Mouse (Mus musculus): Measurements from ENCODE around the gene Fars2. TPM values are rescaled to one million over a fixed set of nuclear protein-coding genes. Genes with fewer than 3 reads are reported as not detected.

Gene Fars2
- polyA plus RNA-seq, 1 experiment from 2014 or later = 28.9 TPM

DNA sequence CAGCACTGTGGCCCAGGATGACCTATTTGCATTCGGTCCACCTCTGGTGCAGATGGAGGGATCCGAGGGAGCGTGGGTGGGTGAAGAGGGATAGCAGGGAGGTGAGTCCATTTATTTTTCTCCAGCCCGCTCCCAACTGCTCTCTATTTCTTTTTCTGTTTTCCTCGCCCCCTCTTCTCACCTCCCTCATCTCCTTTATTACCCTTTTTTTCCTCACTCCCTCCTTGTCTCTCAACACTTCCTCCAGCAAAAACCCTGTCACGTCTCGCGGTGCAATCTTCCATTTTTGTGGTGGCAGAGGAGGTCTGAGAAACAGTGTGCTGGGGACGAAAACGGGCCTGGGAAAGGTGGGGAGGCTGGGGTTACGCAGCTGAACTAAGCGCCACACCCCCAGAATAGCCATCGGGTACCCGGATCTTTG lies 613.1 kb downstream of the Fars2 start:
- peaks cover 80% of the 10 kb centered on the region for H3K27me3 ChIP-seq

DNA sequence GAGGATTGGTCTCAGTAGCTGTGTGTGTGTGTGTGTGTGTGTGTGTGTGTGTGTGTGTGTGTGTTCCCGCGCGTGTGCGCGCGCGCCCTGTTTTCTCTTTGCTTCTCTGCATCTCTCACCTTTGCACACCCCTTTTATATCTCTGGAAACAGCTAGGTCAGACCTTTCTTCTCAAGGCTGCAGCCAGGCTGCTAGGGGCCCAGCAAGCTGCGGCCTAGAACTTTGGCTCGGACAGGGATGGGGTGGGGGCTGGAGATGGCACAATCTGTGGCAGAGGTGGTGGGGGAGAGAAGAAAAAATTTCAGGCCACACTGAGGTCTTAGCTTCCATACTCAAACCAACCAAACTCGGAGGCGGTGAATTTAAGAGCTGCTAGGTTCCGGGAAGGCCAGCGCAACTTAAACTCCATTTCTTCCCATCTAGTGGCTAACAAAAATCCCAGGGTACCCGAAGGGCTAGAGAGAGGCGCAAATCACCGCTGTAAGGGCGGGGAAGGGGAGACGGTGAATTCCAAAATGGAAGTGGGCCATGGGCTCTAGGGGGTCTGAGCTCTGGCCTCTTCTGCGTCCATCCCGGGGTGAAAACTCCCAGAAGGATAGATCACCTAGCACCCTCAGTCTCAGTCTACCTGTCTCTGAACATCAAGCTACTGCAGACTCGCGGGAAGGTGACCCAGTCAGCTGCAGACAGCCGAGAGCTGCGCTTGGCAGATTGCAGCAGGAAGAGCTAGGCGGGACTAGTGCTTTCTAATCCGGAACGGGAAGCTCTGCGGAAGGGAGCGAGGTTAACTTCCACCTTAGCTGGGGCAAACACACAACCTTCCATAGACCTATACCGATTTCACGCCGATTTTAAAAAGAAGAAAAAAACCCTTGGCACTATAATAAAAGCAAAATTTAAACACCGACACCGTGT lies 614.1 kb downstream of the Fars2 start:
- H3K4me1 ChIP-seq (replicated peaks) = peaks cover 45% of the 10 kb centered on the region
- WGBS = 2% methylated on average over 34 of the region's 34 CpGs

More for the DNA sequence above, 613.1 kb downstream of the Fars2 start:
- H3K27ac ChIP-seq (replicated peaks) = peak overlapping the region; percentile 97
- no peaks in the 10 kb centered on the region for H3K36me3 ChIP-seq
- H3K4me2 ChIP-seq = peak overlapping the region; percentile 72
- peaks cover 43% of the 10 kb centered on the region for H3K4me1 ChIP-seq (replicated peaks)
- ATAC-seq (ENCODE audit: low read depth) = no peak
- H3K4me3 ChIP-seq = peak overlapping the region; percentile 54
- 4% methylated on average over 14 of the region's 14 CpGs for WGBS
- H3K9me3 ChIP-seq = no peaks in the 10 kb centered on the region
- H3K9ac ChIP-seq = peak overlapping the region; percentile 87

DNA sequence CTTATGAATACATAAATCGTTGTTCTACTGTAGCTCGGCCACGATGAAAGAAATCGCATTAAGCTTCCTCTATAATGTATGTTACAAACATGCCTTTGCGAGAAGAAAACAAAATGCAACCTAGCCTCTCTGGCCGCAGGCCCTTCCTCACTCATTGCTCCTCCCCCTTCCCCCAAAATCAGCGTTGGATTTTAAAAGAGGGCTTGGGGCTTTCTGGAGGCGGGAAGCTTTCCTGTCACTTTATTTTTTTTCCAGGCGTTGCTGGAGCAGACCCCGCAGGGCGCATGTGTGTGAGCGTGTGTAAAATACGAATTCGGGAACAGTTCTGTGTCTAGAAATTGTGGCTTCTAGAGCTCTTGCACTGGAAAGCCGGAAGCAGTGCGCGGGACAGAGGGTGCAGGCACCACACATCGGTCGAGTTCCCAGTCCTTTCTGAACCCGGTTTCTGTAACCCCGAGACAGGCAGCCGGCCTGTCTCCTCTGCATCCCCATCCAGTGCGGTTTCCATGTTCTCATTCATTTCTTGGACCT lies 614.8 kb downstream of the Fars2 start:
- H3K36me3 ChIP-seq = no peaks in the 10 kb centered on the region
- peak overlapping the region; percentile 97 for H3K27ac ChIP-seq (replicated peaks)
- H3K4me1 ChIP-seq (replicated peaks) = peaks cover 42% of the 10 kb centered on the region
- no peak for ATAC-seq (ENCODE audit: low read depth)
- peak overlapping the region; percentile 87 for H3K9ac ChIP-seq
- peak overlapping the region; percentile 54 for H3K4me3 ChIP-seq
- peak overlapping the region; percentile 72 for H3K4me2 ChIP-seq
- WGBS = under 1% methylated on average over 23 of the region's 23 CpGs
- peaks cover 80% of the 10 kb centered on the region for H3K27me3 ChIP-seq
- no peaks in the 10 kb centered on the region for H3K9me3 ChIP-seq

More for the DNA sequence above, 614.1 kb downstream of the Fars2 start:
- no peaks in the 10 kb centered on the region for H3K36me3 ChIP-seq
- H3K9ac ChIP-seq = peak overlapping the region; percentile 87
- no peak for ATAC-seq (ENCODE audit: low read depth)
- peak overlapping the region; percentile 72 for H3K4me2 ChIP-seq
- H3K9me3 ChIP-seq = no peaks in the 10 kb centered on the region
- H3K27ac ChIP-seq (replicated peaks) = peak overlapping the region; percentile 97
- H3K4me3 ChIP-seq = peak overlapping the region; percentile 54
- H3K27me3 ChIP-seq = peaks cover 80% of the 10 kb centered on the region

DNA sequence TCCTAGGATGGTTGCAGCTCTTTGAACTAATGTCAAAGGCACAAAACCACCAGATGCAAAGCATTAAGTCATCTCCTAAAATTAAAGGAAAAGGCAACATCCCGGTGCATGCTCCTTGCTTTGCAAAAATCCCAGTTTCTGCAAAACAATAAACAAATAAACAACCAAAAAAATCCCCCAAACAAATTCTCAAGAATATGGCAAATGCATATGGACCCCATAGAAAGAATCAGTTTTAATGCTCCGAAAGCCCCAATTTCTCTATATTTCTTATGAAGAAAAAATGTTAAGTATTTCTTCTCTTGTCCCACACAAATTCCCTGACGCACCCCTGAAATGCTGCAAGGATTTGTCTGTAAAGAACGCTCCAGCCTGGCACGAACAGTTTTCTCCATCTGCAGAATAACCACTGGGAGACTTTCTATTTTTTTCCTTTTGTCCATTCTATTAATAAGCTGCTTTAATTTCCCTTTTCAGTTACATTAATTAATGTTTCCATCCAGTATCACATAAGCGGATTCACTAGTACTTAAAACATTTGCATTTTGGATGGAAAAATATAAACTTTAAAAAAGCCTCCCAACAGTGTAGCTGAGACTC lies 615.8 kb downstream of the Fars2 start:
- Histone ChIP-seq H3K27ac (replicated peaks) (peak overlapping the region; percentile 97), H3K4me1 (replicated peaks) (peaks cover 37% of the 10 kb centered on the region), H3K4me2 (peak overlapping the region; percentile 72), H3K27me3 (peaks cover 80% of the 10 kb centered on the region), H3K9ac (peak overlapping the region; percentile 87), H3K4me3 (peak overlapping the region; percentile 54), H3K36me3 (no peaks in the 10 kb centered on the region), H3K9me3 (no peaks in the 10 kb centered on the region)
- WGBS = 4% methylated on average over 6 of the region's 6 CpGs
- ATAC-seq (ENCODE audit: low read depth) = no peak

DNA sequence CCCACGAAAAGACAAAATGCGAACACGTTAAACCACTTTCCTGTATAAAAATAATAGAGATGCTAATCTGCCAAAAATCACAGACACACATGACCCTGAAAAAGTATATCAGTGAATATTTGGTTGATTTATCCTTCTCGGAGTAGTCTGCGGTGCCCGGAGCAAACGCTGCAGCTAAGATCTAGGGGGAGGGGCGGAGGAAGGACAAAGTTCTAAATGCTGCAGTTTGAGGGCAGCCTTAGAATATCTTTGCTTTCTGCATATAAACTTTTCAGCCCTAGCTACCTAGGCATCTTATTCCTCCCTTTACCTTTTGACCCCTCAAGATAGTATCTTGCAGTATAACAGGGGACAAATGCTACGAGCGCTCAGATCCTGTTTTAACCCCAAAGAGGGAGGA lies 616.4 kb downstream of the Fars2 start:
- WGBS = 1% methylated on average over 10 of the region's 10 CpGs
- Histone ChIP-seq H3K9ac (peak overlapping the region; percentile 87), H3K36me3 (no peaks in the 10 kb centered on the region), H3K4me1 (replicated peaks) (peaks cover 33% of the 10 kb centered on the region), H3K27me3 (peaks cover 74% of the 10 kb centered on the region), H3K9me3 (no peaks in the 10 kb centered on the region), H3K4me2 (peak overlapping the region; percentile 72), H3K27ac (replicated peaks) (peak overlapping the region; percentile 97), H3K4me3 (peak overlapping the region; percentile 54)
- ATAC-seq (ENCODE audit: low read depth) = no peak

DNA sequence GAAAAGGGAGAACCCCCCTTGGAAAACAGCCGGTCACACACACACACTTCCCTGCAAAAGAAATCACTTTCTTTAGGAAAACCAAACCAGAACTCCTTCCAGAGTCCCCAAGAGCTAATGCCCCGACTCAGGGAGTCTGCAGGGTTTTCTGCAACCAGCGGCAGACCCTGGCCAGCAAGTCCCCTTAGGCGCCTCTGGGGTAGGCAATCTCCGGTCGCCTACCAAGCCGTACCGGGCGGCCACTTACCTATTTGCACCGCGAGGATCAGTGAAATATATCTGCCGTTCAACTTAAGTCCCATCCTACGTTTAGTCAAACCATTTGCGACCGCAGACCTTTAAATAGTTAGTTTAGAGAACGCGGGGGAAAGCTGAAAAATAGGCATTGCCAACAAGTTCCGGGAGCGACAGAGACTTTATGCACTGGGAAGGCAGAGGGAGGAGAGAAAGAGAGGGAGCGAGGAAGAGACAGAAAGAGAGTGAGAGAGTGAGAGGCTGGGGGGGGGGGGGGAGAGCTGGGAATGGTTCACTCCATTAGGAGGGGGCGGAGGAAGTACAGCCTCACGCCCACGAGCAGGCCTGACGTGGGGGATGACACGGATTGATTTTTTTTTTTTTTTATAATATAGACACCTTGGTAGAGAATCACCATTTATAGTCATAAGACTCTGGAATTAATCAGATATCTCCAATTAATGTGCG lies 616.9 kb downstream of the Fars2 start:
- H3K27ac ChIP-seq (replicated peaks) = peak overlapping the region; percentile 97
- WGBS = under 1% methylated on average over 26 of the region's 26 CpGs

DNA sequence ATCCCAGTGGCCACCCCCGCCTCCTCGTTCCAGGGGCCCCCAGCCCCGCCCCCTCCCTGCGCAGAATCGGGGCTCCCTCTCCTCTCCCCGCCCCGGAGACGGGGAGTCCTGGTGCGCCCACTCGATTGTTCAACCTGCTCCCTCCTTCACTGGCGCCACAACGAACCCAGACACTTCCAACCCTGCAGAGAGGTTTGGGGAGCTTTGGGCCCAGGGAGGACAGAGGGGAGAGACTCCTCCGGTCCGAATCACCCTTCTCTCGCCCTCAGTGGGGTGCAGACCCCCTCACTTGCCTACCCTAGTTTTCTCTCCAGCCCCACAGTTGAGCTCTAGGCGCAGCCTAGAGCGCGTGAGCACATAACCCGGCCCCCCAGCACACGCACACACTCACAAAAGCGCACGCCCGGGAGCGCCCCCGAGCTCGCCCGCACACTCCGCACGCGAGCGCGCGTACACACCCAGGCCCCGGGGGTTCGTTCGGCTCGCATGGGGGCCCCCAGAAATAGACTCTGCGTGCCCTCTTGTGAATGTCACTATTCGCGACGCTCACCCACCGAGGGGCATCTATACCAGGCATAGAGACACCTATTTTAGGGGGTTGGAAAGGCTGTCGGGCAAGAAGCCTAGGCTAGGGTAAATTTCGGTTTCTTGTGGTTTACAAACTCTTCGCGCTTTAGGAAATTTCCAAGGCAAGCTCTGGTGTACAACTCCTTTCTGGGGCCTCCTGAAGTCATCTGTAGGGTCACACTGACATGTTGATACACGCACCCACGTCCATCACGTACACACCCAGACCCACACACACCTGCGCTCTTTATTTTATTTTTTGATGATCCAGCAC lies 617.7 kb downstream of the Fars2 start, which contains the start of gene Nrn1:
Gene Nrn1, minus strand, starts transcription at position 401 of the 841 bp plus-strand sequence.
- Histone ChIP-seq H3K9me3 (no peaks in the 10 kb centered on the region), H3K9ac (peak within 1 kb of the TSS; percentile 87), H3K4me2 (peak within 1 kb of the TSS; percentile 72), H3K4me3 (peak within 1 kb of the TSS; percentile 54), H3K36me3 (no peaks in the 10 kb centered on the region), H3K4me1 (replicated peaks) (peaks cover 21% of the 10 kb centered on the region), H3K27me3 (peaks cover 60% of the 10 kb centered on the region), H3K27ac (replicated peaks) (peak within 1 kb of the TSS; percentile 97)
- ATAC-seq (ENCODE audit: low read depth) = peak; percentile 26
- WGBS = under 1% methylated on average over 49 of the region's 50 CpGs

More for the DNA sequence above, 616.9 kb downstream of the Fars2 start:
- H3K9ac ChIP-seq = peak overlapping the region; percentile 87
- peaks cover 68% of the 10 kb centered on the region for H3K27me3 ChIP-seq
- H3K36me3 ChIP-seq = no peaks in the 10 kb centered on the region
- peak; percentile 17 for ATAC-seq (ENCODE audit: low read depth)
- H3K4me2 ChIP-seq = peak overlapping the region; percentile 72
- H3K4me1 ChIP-seq (replicated peaks) = peaks cover 27% of the 10 kb centered on the region
- no peaks in the 10 kb centered on the region for H3K9me3 ChIP-seq
- peak overlapping the region; percentile 54 for H3K4me3 ChIP-seq

DNA sequence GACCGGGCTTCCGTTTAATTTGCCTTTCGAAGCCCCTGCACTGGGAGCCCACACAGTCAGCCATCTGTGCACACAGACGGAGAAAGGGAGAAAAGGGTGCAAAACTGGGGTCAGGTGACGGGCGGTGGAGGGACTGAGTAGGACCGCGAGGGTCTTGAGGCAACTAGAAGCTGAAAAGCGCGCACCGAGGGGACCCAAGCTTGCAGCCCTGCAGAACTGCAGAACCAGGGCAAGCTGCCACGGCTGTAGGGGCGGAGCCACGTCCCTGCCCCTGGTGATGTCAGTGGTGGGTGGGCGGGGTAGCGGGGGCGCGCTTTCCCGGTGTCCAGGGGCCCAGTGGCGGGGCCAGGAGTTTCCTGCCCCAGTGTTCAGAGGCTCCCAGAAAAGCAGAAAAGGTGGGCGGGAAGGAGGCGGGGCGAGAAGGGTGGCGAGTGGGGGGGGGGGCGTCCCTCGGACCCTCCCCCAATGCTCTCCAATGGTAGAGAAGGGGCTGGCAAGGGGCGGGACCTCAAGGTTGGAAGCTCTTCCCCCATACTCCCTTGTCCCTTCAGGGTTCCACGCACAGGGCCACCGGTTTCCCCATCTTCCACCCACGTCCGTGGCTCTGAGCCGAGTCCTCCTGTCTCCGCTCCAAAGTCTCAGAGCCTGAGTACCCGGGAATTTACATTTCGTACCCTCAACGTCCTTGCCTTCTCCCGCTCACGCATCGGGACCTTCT lies 618.8 kb downstream of the Fars2 start:
- Histone ChIP-seq H3K4me1 (replicated peaks) (peaks cover 20% of the 10 kb centered on the region), H3K9me3 (no peaks in the 10 kb centered on the region), H3K9ac (peak overlapping the region; percentile 87), H3K4me2 (peak overlapping the region; percentile 72), H3K27ac (replicated peaks) (peak overlapping the region; percentile 97), H3K27me3 (peaks cover 50% of the 10 kb centered on the region), H3K36me3 (no peaks in the 10 kb centered on the region), H3K4me3 (peak overlapping the region; percentile 54)
- ATAC-seq (ENCODE audit: low read depth) = peak; percentile 91
- under 1% methylated on average over 37 of the region's 39 CpGs for WGBS

DNA sequence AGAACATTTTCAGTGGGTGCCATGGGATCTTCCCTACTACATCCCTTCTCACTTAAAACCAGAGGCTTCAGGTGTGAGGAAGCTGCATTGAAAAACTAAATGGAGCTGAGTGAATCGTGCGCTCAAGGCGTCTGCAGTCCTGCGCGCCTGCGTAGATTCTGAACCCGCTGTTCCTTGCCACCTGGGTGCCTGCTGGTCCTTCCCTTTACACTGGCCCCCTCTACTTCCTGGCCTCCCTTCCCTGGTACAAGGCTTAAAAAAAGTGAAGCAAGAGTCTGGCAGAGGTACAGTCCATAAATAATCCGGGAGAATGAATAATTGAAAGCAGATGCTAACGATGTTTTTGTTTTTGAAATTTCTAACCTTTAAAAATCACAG lies 619.4 kb downstream of the Fars2 start:
- Histone ChIP-seq H3K4me3 (peak overlapping the region; percentile 54), H3K9me3 (no peaks in the 10 kb centered on the region), H3K36me3 (no peaks in the 10 kb centered on the region), H3K9ac (peak overlapping the region; percentile 87), H3K27ac (replicated peaks) (peak overlapping the region; percentile 97), H3K4me2 (peak overlapping the region; percentile 72), H3K4me1 (replicated peaks) (peaks cover 20% of the 10 kb centered on the region), H3K27me3 (peaks cover 45% of the 10 kb centered on the region)
- peak; percentile 30; the same call in 1 of the 2 replicates for ATAC-seq (ENCODE audit: low read depth)
- WGBS = 7% methylated on average over 9 of the region's 9 CpGs

DNA sequence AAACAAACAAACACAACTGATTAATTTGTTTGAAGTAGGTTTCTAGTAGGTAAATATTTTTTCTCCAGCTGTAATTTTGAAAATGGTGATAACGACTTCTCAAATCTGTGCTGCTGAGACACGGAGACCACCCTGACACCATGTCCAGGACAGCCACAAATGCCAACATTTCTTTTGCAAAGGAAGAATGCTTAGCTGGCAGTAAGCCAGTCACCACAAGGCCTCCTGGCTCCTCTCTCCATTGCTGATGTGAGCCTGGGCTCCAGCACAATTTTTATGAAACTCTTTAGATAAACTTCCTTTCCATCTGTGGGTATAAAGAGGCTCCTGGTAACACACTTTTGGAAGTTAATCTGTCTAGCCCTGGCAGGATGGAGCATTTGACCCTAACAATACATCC lies 632.8 kb downstream of the Fars2 start:
- Histone ChIP-seq H3K27ac (replicated peaks) (no peak overlapping the region), H3K36me3 (no peaks in the 10 kb centered on the region), H3K4me2 (no peak overlapping the region), H3K9me3 (no peaks in the 10 kb centered on the region), H3K4me1 (replicated peaks) (0 out of 2 replicates have a peak, but pooled peaks cover 2% of the 10 kb centered on the region), H3K4me3 (no peak overlapping the region), H3K27me3 (no peaks in the 10 kb centered on the region), H3K9ac (no peak overlapping the region)
- WGBS = 68% methylated on average over 2 of the region's 2 CpGs
- ATAC-seq (ENCODE audit: low read depth) = no peak
